Mouse (Mus musculus) MEL (cell line): ENCODE results near the gene Entpd3.

Experiments
- CHD1 ChIP-seq: IDR thresholded peaks from 2 replicates; pipeline ENCODE4 v1.6.1; 2012; ENCODE audit warnings: low read depth, mild to moderate bottlenecking, inconsistent platforms, low read length, improper control_type of control experiment
- CHD2 ChIP-seq: IDR thresholded peaks from 2 replicates; pipeline ENCODE4 v1.6.1; 2011; ENCODE audit warnings: low read length, improper control_type of control experiment
- CTCF ChIP-seq, 3 experiments: IDR thresholded peaks in 2 of 3; conservative IDR thresholded peaks in 1 of 3; 2 replicates each; pipeline ENCODE4 v1.5.1; 2011 to 2012; ENCODE audit warnings: low read length in 3 of 3, low read depth in 2 of 3, mild to moderate bottlenecking in 2 of 3, improper control_type of control experiment in 1 of 3, inconsistent platforms in 1 of 3, mixed read lengths in 1 of 3, moderate library complexity in 1 of 3; ENCODE audit not compliant: control insufficient read depth in 1 of 3, insufficient read depth in 1 of 3, poor library complexity in 1 of 3, severe bottlenecking in 1 of 3
- EP300 ChIP-seq, 2 experiments: IDR thresholded peaks; 2 replicates each; pipeline ENCODE4 v1.6.1; 2011; ENCODE audit warnings: improper control_type of control experiment in 2 of 2, low read length in 2 of 2, low read depth in 1 of 2, mild to moderate bottlenecking in 1 of 2
- ETS1 ChIP-seq: IDR thresholded peaks from 2 replicates; pipeline ENCODE4 v1.6.1; 2012; ENCODE audit warnings: low read depth, mild to moderate bottlenecking, inconsistent platforms, low read length, improper control_type of control experiment, moderate library complexity
- GATA1 ChIP-seq: IDR thresholded peaks from 2 replicates; pipeline ENCODE4 v1.6.1; 2011; ENCODE audit warnings: low read depth, low read length, improper control_type of control experiment
- MAFK ChIP-seq: IDR thresholded peaks from 2 replicates; pipeline ENCODE4 v1.6.1; 2011; ENCODE audit warnings: low read depth, mild to moderate bottlenecking, low read length, improper control_type of control experiment, borderline replicate concordance
- MAZ ChIP-seq: IDR thresholded peaks from 2 replicates; pipeline ENCODE4 v1.6.1; 2012; ENCODE audit warnings: low read depth, mild to moderate bottlenecking, inconsistent platforms, low read length, improper control_type of control experiment
- POLR2A ChIP-seq, 2 experiments: IDR thresholded peaks; 2 replicates each; pipeline ENCODE4 v1.6.1; 2011 to 2012; ENCODE audit warnings: low read length in 2 of 2, mild to moderate bottlenecking in 2 of 2, control low read depth in 1 of 2, improper control_type of control experiment in 1 of 2, low read depth in 1 of 2, moderate library complexity in 1 of 2; ENCODE audit not compliant: control insufficient read depth in 1 of 2, insufficient read depth in 1 of 2, poor library complexity in 1 of 2
- RAD21 ChIP-seq: IDR thresholded peaks from 2 replicates; pipeline ENCODE4 v1.6.1; 2011; ENCODE audit warnings: mild to moderate bottlenecking, low read depth, low read length, improper control_type of control experiment
- SIN3A ChIP-seq: IDR thresholded peaks from 2 replicates; pipeline ENCODE4 v1.6.1; 2012; ENCODE audit warnings: low read length, improper control_type of control experiment, inconsistent platforms
- TAL1 ChIP-seq: IDR thresholded peaks from 2 replicates; pipeline ENCODE4 v1.6.1; 2012; ENCODE audit warnings: mild to moderate bottlenecking, inconsistent platforms, low read length, moderate library complexity, mixed read lengths
- ZC3H11A ChIP-seq: IDR thresholded peaks from 2 replicates; pipeline ENCODE4 v1.6.1; 2012; ENCODE audit warnings: low read depth, mild to moderate bottlenecking, inconsistent platforms, low read length, improper control_type of control experiment

DNA sequence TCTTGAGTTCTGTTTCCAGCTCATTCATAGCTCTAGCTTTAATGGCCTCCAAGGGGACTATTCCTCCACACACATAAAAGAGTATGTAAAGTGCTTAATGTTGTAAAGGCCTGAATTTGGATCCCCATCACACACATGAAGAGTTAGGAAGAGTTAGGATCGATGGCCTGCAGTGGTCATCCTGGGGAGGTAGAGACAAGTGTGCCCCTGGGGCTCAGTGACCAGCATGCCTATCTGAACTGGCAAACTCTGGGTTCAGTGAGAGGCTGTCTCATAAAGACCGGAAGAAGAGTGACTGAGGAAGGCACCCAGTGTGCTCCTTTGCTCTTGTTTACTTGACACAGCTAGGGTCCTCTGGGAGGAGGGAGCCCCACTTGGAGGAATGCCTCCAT lies 30.7 kb downstream of the Entpd3 start:
- no peak for TF ChIP-seq CHD2
- TF ChIP-seq EP300 (IDR thresholded peaks at IDR 0.05; ENCODE audit: low read depth in 1 of 2, low read length in 2 of 2): no peak
- TF ChIP-seq TAL1: no peak
- no peak for TF ChIP-seq SIN3A
- no peak for TF ChIP-seq POLR2A (IDR thresholded peaks at IDR 0.05; ENCODE audit: control insufficient read depth in 1 of 2, insufficient read depth in 1 of 2, low read depth in 1 of 2, low read length in 2 of 2, poor library complexity in 1 of 2)
- no peak for TF ChIP-seq GATA1
- TF ChIP-seq RAD21: no peak
- no peak for TF ChIP-seq CTCF (IDR thresholded peaks at IDR 0.05 in 2 of 3, conservative IDR thresholded peaks at IDR 0.05 in 1 of 3; ENCODE audit: control insufficient read depth in 1 of 3, insufficient read depth in 1 of 3, low read depth in 2 of 3, low read length in 3 of 3, poor library complexity in 1 of 3, severe bottlenecking in 1 of 3)
- no peak for TF ChIP-seq ETS1
- no peak for TF ChIP-seq CHD1
- TF ChIP-seq MAFK: no peak
- TF ChIP-seq ZC3H11A: no peak
- TF ChIP-seq MAZ: no peak
